Mouse (Mus musculus): ENCODE data around the gene Ankmy1. TPM values are rescaled to one million over a fixed set of nuclear protein-coding genes. Genes with fewer than 3 reads are reported as not detected.
A peak's percentile ranks its signal among the peaks of the same experiment; 100 is the strongest.

Ankmy1 gene
- 0.07 and 0.09 TPM in 2 replicates for total RNA-seq (2014; rRNA removed)
- polyA plus RNA-seq (2012; rRNA removed) = not detected in 2 replicates

- TF ChIP-seq POLR2A (IDR thresholded peaks at IDR 0.05; ENCODE audit: extremely low read depth, insufficient read depth, low read length) (no peak), CTCF (IDR thresholded peaks at IDR 0.05; ENCODE audit: low read depth, low read length) (no peak)
- no peaks in the 10 kb centered on the region for H3K79me2 ChIP-seq (ENCODE audit: control insufficient read depth, insufficient read depth, low read length)
- no peaks in the 10 kb centered on the region for H3K36me3 ChIP-seq (ENCODE audit: control insufficient read depth, insufficient read depth, low read length)
- H3K4me3 ChIP-seq (ENCODE audit: insufficient read depth, low read depth, low read length) = no peak within 1 kb of the TSS
- H3K9ac ChIP-seq (ENCODE audit: low read depth, low read length) = no peak within 1 kb of the TSS
- no peaks in the 10 kb centered on the region for H3K27me3 ChIP-seq (ENCODE audit: control insufficient read depth, insufficient read depth, low read length)
- DNase-seq (ENCODE audit: extremely low read depth, low read depth, low spot score) = peak; percentile 49
- peaks cover 9% of the 10 kb centered on the region for H3K4me1 ChIP-seq (ENCODE audit: control insufficient read depth, insufficient read depth, low read length)
- 7% methylated on average over 15 of the region's 15 CpGs for WGBS
- H3K27ac ChIP-seq (replicated peaks; ENCODE audit: insufficient read depth, low read depth, low read length) = peak within 1 kb of the TSS; percentile 15; the same call in 1 of the 2 replicates
Measured at GRCm38 (mm10) chr1:92902786-92903185, at the start of gene Ankmy1. TSS of gene Ankmy1 (minus strand) at chr1:92902906.

GRCm38 (mm10) chr1:92950607-92951006 lies 47.9 kb upstream of the Ankmy1 start, which contains the start of gene Gpr35:
TSS of gene Gpr35 (plus strand) at chr1:92950865.
- TF ChIP-seq CTCF (IDR thresholded peaks at IDR 0.05; ENCODE audit: low read depth, low read length) (no peak), POLR2A (IDR thresholded peaks at IDR 0.05; ENCODE audit: extremely low read depth, insufficient read depth, low read length) (no peak)
- H3K4me1 ChIP-seq (ENCODE audit: control insufficient read depth, insufficient read depth, low read length) = no peaks in the 10 kb centered on the region
- no peak within 1 kb of the TSS for H3K27ac ChIP-seq (replicated peaks; ENCODE audit: insufficient read depth, low read depth, low read length)
- DNase-seq (ENCODE audit: extremely low read depth, low read depth, low spot score) = no peak
- no peak within 1 kb of the TSS for H3K9ac ChIP-seq (ENCODE audit: low read depth, low read length)
- no peaks in the 10 kb centered on the region for H3K79me2 ChIP-seq (ENCODE audit: control insufficient read depth, insufficient read depth, low read length)
- peaks cover 2% of the 10 kb centered on the region; the same call in 1 of the 2 replicates for H3K36me3 ChIP-seq (ENCODE audit: control insufficient read depth, insufficient read depth, low read length)
- 63% methylated on average over 5 of the region's 5 CpGs for WGBS
- H3K4me3 ChIP-seq (ENCODE audit: insufficient read depth, low read depth, low read length) = no peak within 1 kb of the TSS
- H3K27me3 ChIP-seq (ENCODE audit: control insufficient read depth, insufficient read depth, low read length) = no peaks in the 10 kb centered on the region

- no peak for DNase-seq (ENCODE audit: extremely low read depth, low read depth, low spot score)
- H3K4me3 ChIP-seq (ENCODE audit: insufficient read depth, low read depth, low read length) = no peak overlapping the region
Measured at GRCm38 (mm10) chr1:92949426-92949825, 46.7 kb upstream of the Ankmy1 start.

GRCm38 (mm10) chr1:92947966-92948365 lies 45.3 kb upstream of the Ankmy1 start:
- TF ChIP-seq CTCF (IDR thresholded peaks at IDR 0.05; ENCODE audit: low read depth, low read length) (no peak), POLR2A (IDR thresholded peaks at IDR 0.05; ENCODE audit: extremely low read depth, insufficient read depth, low read length) (no peak)
- Histone ChIP-seq H3K36me3 (ENCODE audit: control insufficient read depth, insufficient read depth, low read length) (peaks cover 7% of the 10 kb centered on the region), H3K27me3 (ENCODE audit: control insufficient read depth, insufficient read depth, low read length) (no peaks in the 10 kb centered on the region), H3K9ac (ENCODE audit: low read depth, low read length) (no peak overlapping the region), H3K79me2 (ENCODE audit: control insufficient read depth, insufficient read depth, low read length) (no peaks in the 10 kb centered on the region), H3K27ac (replicated peaks; ENCODE audit: insufficient read depth, low read depth, low read length) (no peak overlapping the region), H3K4me1 (ENCODE audit: control insufficient read depth, insufficient read depth, low read length) (peaks cover 4% of the 10 kb centered on the region; the same call in 1 of the 2 replicates), H3K4me3 (ENCODE audit: insufficient read depth, low read depth, low read length) (no peak overlapping the region)
- DNase-seq (ENCODE audit: extremely low read depth, low read depth, low spot score) = no peak
- 98% methylated on average over 3 of the region's 3 CpGs for WGBS

More at GRCm38 (mm10) chr1:92949426-92949825, 46.7 kb upstream of the Ankmy1 start:
- no peaks in the 10 kb centered on the region for H3K27me3 ChIP-seq (ENCODE audit: control insufficient read depth, insufficient read depth, low read length)
- no peaks in the 10 kb centered on the region for H3K4me1 ChIP-seq (ENCODE audit: control insufficient read depth, insufficient read depth, low read length)
- TF ChIP-seq POLR2A (IDR thresholded peaks at IDR 0.05; ENCODE audit: extremely low read depth, insufficient read depth, low read length) = no peak
- TF ChIP-seq CTCF (IDR thresholded peaks at IDR 0.05; ENCODE audit: low read depth, low read length) = peak; percentile 56; the same call in 1 of the 2 replicates
- no peak overlapping the region for H3K27ac ChIP-seq (replicated peaks; ENCODE audit: insufficient read depth, low read depth, low read length)
- no peak overlapping the region for H3K9ac ChIP-seq (ENCODE audit: low read depth, low read length)
- peaks cover 7% of the 10 kb centered on the region for H3K36me3 ChIP-seq (ENCODE audit: control insufficient read depth, insufficient read depth, low read length)
- H3K79me2 ChIP-seq (ENCODE audit: control insufficient read depth, insufficient read depth, low read length) = no peaks in the 10 kb centered on the region
- 76% methylated on average over 6 of the region's 6 CpGs for WGBS

- H3K27ac ChIP-seq (replicated peaks; ENCODE audit: insufficient read depth, low read depth, low read length) = no peak overlapping the region; the same call in 1 of the 2 replicates
- H3K27me3 ChIP-seq (ENCODE audit: control insufficient read depth, insufficient read depth, low read length) = no peaks in the 10 kb centered on the region
- 92% methylated on average over 19 of the region's 19 CpGs for WGBS
- no peak for DNase-seq (ENCODE audit: extremely low read depth, low read depth, low spot score)
- H3K79me2 ChIP-seq (ENCODE audit: control insufficient read depth, insufficient read depth, low read length) = no peaks in the 10 kb centered on the region
- H3K4me1 ChIP-seq (ENCODE audit: control insufficient read depth, insufficient read depth, low read length) = peaks cover 4% of the 10 kb centered on the region; the same call in 1 of the 2 replicates
- TF ChIP-seq POLR2A (IDR thresholded peaks at IDR 0.05; ENCODE audit: extremely low read depth, insufficient read depth, low read length) = no peak
- peaks cover 14% of the 10 kb centered on the region for H3K36me3 ChIP-seq (ENCODE audit: control insufficient read depth, insufficient read depth, low read length)
- H3K4me3 ChIP-seq (ENCODE audit: insufficient read depth, low read depth, low read length) = no peak overlapping the region
- H3K9ac ChIP-seq (ENCODE audit: low read depth, low read length) = 0 out of 2 replicates have a peak overlapping the region, but pooled peaks have one; percentile 5
Measured at GRCm38 (mm10) chr1:92943219-92943989, 40.7 kb upstream of the Ankmy1 start.

GRCm38 (mm10) chr1:92939746-92940145 lies 37.0 kb upstream of the Ankmy1 start:
- peaks cover 4% of the 10 kb centered on the region; the same call in 1 of the 2 replicates for H3K79me2 ChIP-seq (ENCODE audit: control insufficient read depth, insufficient read depth, low read length)
- TF ChIP-seq POLR2A (IDR thresholded peaks at IDR 0.05; ENCODE audit: extremely low read depth, insufficient read depth, low read length) = no peak
- TF ChIP-seq CTCF (IDR thresholded peaks at IDR 0.05; ENCODE audit: low read depth, low read length) = no peak
- H3K4me3 ChIP-seq (ENCODE audit: insufficient read depth, low read depth, low read length) = no peak overlapping the region
- no peaks in the 10 kb centered on the region for H3K27me3 ChIP-seq (ENCODE audit: control insufficient read depth, insufficient read depth, low read length)
- no peak overlapping the region for H3K9ac ChIP-seq (ENCODE audit: low read depth, low read length)
- DNase-seq (ENCODE audit: extremely low read depth, low read depth, low spot score) = no peak
- H3K36me3 ChIP-seq (ENCODE audit: control insufficient read depth, insufficient read depth, low read length) = peaks cover 8% of the 10 kb centered on the region
- peaks cover 16% of the 10 kb centered on the region for H3K4me1 ChIP-seq (ENCODE audit: control insufficient read depth, insufficient read depth, low read length)
- no peak overlapping the region for H3K27ac ChIP-seq (replicated peaks; ENCODE audit: insufficient read depth, low read depth, low read length)
- over 99% methylated on average over 4 of the region's 4 CpGs for WGBS

All from liver, adult 2 months (tissue).